ENCODE assay signal across 14 mouse cellular contexts in genomic region chr16:95467893-95468292, GRCm38 (mm10).
"Had no signal": no experiment of that assay in that cellular context is flagged by ENCODE, and none has a peak within 500 bp of the region (broad histone marks: within the 10 kb centered on the region; RNA-seq: fewer than 3 reads in every experiment).

No protein-coding gene starts in this region.

- H3K36me3 ChIP-seq: limb, embryonic 12.5 days; liver, embryonic 13.5 days; stomach, embryonic 15.5 days had no signal

- H3K4me1 ChIP-seq: liver, embryonic 13.5 days; stomach, embryonic 15.5 days had no signal

- H3K27me3 ChIP-seq: limb, embryonic 12.5 days; liver, embryonic 13.5 days; stomach, embryonic 15.5 days had no signal

- H3K4me3 ChIP-seq: limb, embryonic 12.5 days; liver, embryonic 13.5 days; stomach, embryonic 15.5 days had no signal

- H3K9ac ChIP-seq: limb, embryonic 12.5 days; liver, embryonic 13.5 days; liver, postnatal 0 days; stomach, embryonic 15.5 days had no signal

- H3K9me3 ChIP-seq: limb, embryonic 12.5 days; liver, embryonic 13.5 days; stomach, embryonic 15.5 days had no signal

- ATAC-seq: liver, postnatal 0 days had no signal

- H3K27ac ChIP-seq: kidney, postnatal 0 days; liver, embryonic 13.5 days; stomach, embryonic 15.5 days had no signal

- DNase-seq: kidney, adult 11 months; kidney, adult 9 months; kidney, postnatal 36 days; layer of hippocampus, adult 9-11 months; layer of hippocampus, postnatal 36 days; liver; liver, embryonic 13.5 days; liver, postnatal 0 days; right cerebral cortex, postnatal 14 days; thymus, adult 2 months; thymus, postnatal 36 days had no signal

- H3K4me2 ChIP-seq: limb, embryonic 12.5 days; liver, embryonic 13.5 days; stomach, embryonic 15.5 days had no signal
